Mouse (Mus musculus) G1E (cell line): ENCODE measurements around the gene Selenoo.

Experiments used
- CTCF ChIP-seq: IDR thresholded peaks from 2 replicates; pipeline ENCODE4 v1.5.1; 2012; ENCODE audit warnings: low read depth, low read length, inconsistent platforms, mixed read lengths
- GATA1 ChIP-seq: IDR thresholded peaks from 2 replicates; pipeline ENCODE4 v1.6.1; 2012; ENCODE audit warnings: borderline replicate concordance, low read length, inconsistent platforms, mixed read lengths
- POLR2AphosphoS5 ChIP-seq: IDR thresholded peaks from 2 replicates; pipeline ENCODE4 v1.6.1; 2012; ENCODE audit warnings: low read depth, low read length, inconsistent platforms; ENCODE audit not compliant: insufficient replicate concordance

- TF ChIP-seq CTCF (no peak), GATA1 (no peak), POLR2AphosphoS5 (no peak)
Measured at GRCm38 (mm10) chr15:89140659-89141252, 51.9 kb downstream of the Selenoo start, which contains the start of gene Mapk12.
